Mouse (Mus musculus) right cerebral cortex, postnatal 10 days (tissue): ENCODE measurements around the gene Gabpb2.
A peak's percentile ranks its signal among the peaks of the same experiment; 100 is the strongest.

Experiments
- DNase-seq, 2 experiments: peaks; one replicate each; pipeline ENCODE4 v3.0.0; 2021; ENCODE audit warnings: low spot score in 2 of 2

Gene Gabpb2

DNA sequence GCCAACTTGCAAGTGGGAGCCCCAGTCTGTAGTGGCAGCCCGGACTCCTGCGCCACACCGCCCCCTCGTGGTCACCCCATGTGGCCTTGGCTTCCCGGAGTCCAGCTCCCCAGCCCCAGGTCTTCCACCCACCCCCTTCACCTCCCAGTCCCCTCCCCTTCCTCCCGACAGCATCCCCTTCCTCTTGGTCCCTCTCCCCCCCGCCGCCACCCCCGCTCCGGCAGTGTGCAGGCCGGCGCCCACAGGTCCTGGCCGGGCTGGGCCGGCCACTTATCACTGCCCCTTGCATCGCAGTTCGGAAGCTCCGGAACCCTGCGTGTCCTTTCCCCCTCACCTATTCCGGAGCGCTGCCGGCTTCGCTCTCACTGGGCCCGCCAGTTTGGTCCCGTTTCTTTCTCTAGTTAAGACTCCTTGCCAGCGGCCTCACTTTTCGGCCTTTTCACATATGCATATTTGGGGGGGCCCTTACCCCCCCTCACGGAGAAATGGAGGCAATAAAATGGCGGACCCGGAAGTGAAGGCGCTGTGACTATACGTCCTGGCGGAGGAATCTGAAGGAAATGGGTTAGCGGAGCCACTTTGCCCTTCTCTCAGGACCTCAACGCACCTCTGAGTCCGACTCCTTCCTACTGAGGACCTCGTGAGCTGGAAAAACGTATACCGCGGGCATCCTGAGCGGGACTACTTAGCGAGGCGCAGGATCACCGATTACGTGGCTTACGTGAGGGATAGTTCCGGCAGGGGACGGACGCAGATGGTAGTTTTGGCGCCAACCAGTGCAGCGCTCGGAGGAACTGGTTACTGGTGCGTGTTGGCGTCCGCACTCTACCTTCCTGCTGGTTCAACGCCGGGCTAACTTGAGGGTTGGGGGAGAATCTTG is at the start of gene Gabpb2:
Gene Gabpb2 (minus strand): TSS at position 662 of the 880 bp plus-strand sequence.
- peak; percentile 91 to 94 for DNase-seq

DNA sequence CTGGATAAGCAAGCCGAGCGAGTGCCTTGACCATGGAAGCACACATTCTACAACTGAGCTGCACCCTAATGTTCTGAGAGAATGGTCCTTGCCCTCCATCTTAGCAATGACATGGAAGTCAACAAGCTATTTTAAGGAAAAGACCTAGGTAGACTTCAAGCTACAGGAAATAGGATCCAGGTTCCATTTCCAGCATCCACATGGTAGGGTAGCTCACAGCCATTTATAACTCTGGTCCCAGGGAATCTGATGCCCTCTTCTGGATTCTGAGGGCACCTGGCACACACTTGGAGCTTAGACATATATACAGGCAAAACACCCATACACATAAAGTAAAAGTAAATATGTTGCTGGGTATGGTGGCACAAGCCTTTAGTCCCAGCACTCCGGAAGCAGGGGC is 48.3 kb upstream of the Gabpb2 start:
- DNase-seq: no peak

DNA sequence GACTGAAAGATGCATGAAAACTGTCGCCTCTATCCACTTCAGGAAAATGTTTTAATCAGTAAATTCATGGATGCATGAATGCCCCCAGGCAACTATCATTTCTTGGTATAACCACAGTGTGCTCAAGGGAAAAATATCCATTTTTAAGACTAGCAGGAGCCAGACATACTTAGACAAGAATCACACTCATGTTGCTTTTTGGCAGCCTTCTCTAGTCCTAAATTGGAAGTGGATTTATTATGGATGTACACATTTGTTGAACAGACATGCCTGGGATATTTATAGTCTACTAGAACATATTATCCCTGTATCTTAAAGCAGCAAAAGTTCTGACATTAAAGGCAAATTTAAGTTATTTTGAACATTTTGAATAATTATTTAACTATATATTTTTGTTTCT is 47.0 kb upstream of the Gabpb2 start:
- no peak for DNase-seq

DNA sequence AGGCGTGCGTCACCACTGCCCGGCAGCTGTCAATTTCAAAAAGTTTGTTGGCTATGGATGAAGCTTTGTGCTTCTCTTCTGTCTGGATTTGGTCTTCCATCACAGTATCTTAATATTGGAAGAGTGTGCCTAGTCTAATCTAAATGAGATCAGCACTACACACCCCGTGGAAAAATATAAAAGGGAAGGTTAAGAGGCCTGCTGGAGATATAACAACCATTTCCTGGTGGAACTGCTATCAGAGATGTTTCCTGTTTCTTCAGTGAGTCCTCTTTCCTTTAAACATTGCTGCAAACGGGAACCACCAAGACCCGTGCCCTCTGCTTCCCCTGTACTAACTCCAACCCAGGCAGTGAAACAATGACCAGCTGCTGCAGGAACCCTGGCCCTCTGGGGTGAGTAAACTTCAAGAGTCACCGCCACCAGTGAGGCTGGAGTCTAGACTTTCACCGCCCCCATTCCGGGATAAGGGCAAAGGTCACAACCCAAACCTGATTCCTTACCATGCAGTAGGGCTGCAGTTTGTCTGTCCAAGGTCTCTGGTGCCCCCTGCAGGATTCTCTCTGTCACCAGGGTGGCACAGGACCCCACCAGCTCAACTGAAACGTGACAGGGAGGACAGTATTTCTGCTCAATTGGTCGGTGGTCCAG is 45.5 kb upstream of the Gabpb2 start:
- peak; percentile 63 to 79 for DNase-seq

DNA sequence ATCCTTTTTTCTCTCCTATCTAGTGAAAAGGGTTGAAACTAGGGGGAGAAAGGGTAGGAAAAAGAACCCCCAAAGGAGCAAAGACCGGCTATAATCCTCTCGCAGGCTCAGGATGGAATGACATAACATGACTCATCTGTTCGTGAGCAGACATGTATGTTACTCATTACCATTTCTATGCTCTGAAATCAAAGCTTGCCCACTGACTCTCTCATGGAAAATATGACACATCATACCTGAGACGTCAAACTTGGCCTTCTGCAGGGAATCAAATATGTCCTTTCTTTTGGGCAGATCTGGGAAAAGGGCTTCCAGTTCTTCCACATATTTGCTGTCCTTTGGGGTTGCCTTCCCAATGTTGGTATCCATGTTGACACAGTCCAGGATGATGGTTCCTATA is 44.3 kb upstream of the Gabpb2 start:
- no peak for DNase-seq

DNA sequence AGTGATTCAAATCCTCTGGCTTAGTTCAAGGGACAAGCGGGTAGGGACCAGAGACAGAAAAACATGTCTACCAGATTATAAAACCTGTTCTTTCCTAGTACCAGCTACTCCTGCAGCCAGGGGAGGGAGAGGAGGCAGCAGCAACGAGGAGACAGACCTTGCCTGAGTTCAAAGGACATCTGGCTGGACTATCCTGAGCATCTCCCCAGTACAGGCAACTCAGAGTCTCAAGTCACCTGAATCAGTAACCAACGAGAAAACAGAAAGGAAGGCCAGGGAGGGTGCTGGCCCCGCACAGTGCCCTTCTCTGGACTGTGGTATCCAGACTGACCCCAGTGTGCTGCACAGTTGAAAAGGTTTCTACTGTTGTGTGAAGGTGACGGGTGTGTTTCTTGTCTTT is 39.2 kb upstream of the Gabpb2 start:
- no peak for DNase-seq

DNA sequence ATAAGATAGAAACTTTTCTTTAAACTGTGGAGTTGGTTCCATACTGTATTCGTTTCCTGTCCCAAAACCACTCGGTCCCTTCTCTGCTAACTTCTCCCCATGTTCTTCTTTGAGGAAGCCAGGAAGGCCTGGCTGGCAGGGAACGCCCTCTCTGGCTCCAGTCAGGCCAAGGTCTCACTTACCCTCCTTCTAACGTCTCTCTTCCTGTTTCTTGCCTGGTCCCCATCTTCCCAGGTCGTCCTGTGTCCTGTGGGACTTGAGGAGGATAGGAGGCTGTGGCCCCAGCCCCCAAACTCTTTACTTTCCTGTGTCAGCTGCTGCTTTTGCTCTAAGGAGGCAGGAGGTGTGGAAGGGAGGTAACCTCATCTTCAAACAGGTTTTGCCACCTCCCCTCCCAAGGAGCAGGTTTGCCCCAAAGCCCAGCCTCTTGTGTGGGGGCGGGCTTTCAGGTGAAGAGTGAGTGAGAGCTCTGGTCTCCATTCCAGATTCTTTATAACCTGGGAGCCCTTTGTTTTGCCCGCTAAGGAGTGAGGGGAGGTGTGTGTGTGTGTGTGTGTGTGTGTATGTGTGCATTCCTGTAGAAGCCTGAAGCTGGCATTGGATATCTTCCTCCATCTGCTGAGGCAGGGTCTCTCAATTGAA is 33.2 kb upstream of the Gabpb2 start, which contains the start of gene Bnipl:
Gene Bnipl (minus strand): TSS at position 411 of the 642 bp plus-strand sequence.
- no peak for DNase-seq

DNA sequence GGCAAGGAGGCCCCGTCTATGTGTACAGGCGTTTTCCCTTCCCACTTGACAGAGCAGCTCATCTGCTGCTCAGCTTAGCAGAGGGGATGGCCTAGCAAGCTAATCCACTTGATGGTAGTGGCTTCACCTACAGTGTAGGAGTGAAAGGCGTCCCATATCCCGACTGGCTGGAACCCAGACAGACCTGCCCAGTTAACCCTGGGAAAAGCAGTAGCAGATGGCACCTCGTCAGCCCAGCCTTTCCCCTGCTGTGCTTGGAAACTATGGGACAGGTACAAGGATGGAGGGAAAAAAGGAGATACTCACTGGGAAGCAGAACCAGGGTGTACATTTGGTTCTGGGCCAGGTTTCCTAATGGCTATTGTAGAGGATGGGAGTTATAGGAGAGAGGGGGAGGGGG is 32.6 kb upstream of the Gabpb2 start:
- no peak for DNase-seq

DNA sequence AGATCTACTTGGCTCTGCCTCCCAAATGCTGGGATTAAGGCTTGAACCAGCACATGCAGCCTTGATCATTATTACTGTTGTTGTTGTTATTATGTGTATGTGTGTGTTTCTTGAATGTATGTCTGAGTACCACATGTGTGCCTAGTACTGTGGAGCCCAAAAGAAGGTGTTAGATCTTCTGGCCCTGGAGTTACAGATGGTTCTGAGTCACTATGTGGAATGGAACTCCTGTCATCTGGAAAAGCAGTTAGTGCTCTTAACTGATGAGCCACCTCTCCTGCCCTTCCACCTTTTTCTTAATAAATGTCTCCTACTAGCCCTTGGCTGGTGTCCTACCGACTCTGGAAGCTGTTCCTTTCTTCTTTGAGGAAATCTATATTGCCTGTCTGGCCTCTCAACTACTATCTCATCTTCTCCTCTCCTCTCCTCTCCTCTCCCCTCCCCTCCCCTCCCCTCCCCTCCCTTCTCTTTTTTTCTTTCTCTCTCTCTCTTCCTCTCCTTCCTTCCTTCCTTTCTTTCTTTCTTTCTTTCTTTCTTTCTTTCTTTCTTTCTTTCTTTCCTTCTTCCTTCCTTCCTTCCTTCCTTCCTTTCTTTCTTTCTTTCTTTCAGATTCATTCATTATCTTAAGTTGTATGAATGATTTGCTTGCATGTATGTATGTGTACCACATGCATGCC is 30.1 kb upstream of the Gabpb2 start:
- no peak for DNase-seq

DNA sequence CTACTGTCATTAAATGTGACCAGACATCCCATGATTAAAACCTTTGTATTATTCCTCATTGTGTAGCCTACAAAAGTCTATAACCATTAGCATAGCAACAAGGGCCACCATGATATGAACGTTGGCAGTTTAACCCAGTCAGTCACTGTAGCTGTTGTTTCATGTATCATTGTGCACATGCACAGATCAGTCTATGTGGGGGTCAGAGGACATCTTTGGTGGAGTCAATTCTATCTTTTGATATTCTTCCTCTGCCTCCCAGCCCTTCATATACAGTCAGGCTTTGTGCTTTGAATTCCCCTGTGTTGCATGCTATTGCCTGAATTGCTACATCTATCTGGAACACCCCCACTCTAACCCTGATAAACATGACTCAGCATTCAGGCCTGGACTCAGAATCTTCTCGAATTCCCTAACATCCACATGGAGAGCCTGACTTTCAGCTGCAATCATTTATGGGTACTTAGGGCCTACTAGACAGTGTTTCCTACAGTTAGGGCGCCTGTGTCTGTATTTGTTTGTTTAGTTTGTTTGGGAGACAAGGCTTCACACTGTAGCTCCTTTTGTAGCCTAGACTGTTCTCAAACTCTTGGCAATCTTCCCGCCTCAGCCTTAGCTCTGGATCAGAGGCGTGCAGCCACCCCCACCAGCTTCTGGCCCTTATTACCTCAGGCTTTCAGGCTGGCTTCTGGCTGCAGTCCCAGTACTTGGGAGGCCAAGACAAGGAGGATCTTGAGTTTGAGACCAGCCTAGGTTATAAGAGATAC is 28.9 kb upstream of the Gabpb2 start:
- DNase-seq: peak; percentile 80

DNA sequence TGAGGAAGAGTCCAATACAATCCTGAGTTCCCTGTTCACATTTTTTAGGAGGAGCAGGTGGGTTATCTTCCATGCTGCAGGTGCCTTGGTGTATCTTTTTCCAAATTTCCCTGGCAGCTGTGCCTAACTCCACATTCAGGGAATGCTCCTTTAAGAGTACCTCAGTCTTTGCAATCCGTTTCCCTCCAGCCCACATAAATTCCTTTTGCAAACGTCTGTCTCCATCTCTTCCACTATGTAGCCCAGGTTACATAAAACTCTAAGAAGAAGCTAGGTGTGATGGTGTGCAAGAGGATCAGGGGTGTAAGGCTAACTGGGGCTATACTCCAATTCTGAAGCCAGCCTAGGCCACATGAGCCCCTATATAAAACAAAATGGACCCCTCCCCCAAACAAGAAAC is 25.4 kb upstream of the Gabpb2 start:
- DNase-seq: no peak

DNA sequence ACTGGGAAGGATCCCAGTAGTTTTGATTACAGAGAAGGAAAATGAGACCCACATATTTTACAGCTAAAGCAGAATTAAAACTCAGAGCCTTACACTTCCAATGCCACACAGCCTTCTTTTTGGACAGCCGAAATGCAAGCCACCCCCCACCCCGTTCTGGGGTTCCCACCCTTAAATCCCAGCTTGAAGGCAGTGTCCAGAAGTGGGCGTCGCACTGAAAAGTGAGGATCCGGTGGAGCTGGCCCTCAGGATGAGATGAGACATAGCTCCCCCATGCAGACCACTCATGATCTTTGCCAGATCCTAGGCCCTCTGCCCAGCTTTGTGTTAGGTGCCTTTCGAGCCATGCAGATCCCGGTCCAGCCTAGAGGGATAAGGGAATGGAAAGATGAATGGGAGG is 23.8 kb upstream of the Gabpb2 start, which contains the start of gene Gm128:
Gene Gm128 (minus strand): TSS at position 101 of the 400 bp plus-strand sequence.
- DNase-seq: no peak

DNA sequence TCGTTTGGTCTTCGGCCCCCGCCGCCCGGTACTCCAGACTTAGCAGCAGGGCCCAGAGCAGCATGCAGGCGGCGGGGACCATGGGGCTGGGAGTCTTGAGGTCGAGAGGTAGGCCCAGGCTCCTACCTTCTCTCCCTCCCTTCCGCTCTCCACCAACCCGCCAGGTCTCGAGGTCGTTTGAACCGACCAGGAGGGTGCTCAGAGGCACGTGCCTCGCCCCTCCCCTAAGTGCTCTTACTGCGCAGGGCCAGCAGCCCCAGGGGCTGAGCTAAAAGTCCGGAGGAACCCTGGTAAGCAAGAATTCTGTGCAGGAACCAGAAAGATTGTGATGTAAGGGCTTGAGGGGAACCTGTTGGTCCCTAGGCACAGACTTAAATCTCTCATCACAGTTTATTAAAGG is 23.2 kb upstream of the Gabpb2 start:
- DNase-seq: no peak

DNA sequence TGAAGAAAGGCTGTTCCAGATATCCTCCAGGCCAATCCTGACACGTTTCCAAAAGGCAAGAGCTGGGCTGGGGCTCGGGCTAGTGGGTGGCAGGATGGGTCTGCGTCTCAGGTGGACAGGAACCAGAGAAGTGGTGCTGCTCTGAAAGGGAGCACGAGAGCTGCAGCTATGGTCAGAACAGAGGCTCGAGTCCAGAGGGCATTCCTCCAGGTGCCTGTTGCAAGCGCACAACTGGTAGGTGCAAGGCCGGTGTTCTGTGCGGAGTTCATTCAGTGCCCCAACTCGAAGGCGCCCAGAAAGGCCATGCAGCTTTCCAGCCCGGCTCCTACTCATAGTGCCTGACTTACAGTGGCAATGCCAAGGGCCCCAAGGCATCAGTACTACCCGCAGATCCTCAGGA is 22.3 kb upstream of the Gabpb2 start:
- DNase-seq: no peak

DNA sequence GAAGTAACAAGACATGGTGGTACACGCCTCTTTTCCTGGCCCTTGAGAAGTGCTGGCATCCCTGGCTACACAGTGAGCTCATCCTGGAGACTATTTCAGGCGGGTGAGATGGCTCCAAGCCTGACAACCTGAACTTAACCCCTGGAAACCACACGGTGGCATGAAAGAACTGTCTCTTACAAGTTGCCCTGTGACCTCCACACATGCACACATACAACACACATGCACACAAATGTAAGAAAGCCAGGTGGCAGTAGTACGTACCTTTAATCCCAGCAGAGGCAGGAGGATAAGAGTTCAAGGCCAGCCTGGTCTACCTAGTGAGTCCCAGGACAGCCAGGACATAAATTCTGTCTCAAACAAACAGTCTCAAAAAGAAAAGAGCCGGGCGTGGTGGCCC is 21.3 kb upstream of the Gabpb2 start:
- no peak for DNase-seq

DNA sequence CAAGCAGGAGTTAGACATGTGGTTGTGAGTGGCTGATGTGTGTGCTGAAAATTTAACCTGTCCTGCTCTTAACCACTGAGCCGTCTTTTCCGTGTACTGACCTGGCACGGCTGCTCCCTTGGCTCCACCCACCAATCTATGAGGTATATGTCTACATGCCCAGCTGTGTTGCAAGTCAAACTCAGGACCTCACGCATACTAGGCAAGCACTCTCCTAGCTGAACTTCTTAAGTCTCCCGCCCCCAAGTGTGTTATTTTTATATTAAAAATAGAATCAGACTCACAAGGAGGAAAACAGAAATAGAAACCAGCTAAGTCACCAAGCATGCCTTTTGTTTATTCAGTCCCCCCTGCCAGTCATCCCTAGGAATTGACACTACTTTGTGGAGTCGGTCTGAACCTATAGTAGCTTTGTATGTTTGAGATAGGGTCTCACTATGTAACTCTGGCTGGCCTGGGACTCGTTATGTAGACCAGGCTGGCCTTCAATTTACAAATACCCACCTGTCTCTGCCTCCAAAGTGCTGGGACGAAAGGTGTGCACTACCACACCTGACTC is 19.9 kb upstream of the Gabpb2 start:
- no peak for DNase-seq

DNA sequence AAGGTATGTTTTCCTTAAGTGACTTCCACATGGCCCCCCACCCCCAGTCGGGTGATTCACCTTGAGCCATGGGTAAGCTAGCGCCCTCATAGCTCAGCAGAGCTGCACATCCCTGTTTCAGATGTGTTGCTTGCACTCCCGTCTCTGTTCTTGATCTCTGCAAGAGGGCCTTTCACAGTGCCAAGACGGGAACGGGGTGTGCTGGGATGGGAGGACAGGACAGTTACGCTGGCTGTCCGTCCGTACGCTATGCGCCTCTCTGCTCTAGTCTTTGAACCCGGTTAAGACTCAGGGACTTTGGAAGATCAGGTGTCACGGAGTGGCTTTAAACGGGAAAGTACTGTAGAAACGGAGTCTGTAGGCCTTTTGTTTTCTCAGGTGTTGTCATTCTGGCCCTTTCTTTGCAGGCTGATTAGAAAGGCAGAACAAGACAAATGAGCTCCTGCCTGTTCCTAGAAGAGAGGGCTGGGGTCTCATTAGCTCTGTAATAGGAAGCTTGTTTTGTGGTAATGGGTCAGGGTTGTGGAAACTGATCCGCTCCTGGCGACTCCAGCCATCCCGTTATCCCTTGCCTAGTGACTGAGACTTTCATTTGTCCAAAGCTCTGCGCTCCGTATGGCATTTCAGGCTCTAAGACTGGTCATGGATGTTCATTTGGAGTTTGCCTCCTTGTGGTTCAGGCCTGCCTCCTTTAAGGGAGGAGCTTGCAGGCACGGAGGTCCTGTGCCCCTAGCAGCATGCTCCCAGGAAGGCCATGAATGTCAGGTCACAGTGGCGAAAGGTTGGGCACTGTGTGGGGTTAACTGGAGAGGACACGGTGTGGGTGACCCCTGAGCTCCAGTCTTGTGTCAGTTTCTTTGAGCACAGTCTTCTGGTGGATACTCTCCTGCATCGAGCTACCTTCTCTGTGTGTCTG is 17.9 kb upstream of the Gabpb2 start:
- DNase-seq: no peak

DNA sequence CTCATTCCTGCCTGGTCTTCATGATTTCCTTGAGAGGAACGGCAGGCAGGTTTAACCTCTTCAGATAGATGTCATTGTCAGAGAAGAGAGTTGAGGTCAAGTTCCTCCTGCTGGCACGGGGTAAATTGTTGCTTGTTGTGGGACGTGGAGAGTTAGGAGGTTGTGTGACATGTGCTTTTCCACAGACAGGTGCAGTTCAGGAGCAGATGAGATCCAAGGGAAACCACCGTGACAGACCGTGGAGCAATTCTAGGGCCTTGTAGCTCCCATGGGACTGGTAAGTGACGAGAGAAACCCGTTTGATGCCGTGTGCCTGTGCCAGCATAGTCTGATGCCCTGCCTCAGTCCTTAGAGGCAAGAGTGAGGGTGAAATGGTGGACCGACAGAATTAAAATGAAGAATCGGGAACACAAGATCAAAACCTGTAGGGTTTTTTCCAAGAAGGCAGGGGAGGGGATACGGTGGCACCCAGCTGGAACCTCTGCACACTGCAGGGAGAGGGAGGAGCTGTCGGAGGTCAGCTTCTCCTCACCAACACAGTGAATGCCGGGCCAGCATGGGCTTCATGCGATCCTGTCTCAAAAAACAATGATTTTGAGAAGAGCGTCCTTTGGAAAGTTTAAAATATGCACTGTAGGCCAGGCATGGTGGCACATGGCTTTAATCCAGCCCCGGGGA is 15.7 kb upstream of the Gabpb2 start:
- no peak for DNase-seq

DNA sequence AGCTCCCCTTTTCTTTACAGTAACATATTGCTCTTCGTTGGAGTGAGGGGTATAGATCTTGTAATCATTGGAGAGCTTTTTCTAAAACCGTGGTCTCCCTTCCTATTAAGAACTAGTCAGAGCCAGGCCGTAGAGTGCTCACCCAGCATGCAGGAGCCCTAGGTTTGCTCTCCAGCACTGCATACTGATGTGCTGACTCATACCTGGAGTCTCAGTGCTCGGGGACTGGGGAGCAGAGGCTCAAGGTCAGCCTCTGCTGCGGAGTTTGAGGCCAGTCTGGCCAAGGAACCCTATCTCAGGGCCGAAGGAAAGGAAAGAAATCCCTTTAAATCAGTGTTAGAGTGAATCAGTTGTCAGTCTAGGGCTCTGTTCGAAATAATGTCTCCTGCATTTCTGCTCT is 15.1 kb upstream of the Gabpb2 start:
- no peak for DNase-seq
